Mouse (Mus musculus) A20 (cell line): ENCODE measurements around the gene Tjp1.
A peak's percentile ranks its signal among the peaks of the same experiment; 100 is the strongest.

Source experiments
- DNase-seq: peaks from one replicate; pipeline ENCODE4 v3.0.0-alpha.2; 2011; ENCODE audit warnings: low read depth, low spot score

Gene Tjp1

DNA sequence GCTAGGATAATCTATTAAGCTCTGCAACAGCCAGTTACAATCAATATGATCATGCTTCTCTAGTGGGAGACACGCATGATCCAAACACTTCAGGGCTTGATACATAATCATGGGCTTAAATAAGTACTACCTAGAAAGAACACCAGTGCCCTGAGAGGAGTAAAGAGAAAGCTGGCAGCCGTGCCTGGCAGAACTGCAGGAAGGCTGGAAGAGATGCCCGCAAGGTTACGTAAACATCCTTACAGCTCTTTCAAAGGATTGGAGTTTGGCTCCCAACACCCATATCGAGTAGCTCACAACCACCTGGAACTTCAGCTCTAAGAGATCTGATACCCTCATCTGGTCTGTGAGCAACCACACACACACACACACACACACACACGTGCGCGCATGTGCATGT lies 167.8 kb downstream of the Tjp1 start:
- DNase-seq: no peak

DNA sequence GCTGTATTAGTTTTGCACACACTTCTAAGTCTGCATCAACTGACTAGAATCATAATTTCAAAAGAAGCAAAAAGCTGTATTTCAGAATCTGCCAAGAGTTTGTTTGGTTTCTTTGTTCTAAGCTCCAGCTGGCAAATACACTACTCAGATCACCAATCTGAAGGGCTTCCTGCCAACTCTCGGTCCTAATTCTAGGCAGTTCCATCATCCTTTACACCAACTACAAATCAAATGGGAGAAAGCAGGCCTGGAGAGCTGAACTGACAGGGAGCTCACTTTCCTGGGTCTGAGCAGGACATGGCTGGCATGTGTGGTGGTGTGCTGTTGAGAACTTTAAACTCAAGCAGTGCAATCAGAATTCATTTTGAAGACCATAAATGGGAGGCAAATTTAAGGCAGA lies 170.0 kb downstream of the Tjp1 start:
- DNase-seq: no peak

- no peak for DNase-seq
Measured at GRCm38 (mm10) chr7:65356204-65356603, 171.4 kb downstream of the Tjp1 start.

DNA sequence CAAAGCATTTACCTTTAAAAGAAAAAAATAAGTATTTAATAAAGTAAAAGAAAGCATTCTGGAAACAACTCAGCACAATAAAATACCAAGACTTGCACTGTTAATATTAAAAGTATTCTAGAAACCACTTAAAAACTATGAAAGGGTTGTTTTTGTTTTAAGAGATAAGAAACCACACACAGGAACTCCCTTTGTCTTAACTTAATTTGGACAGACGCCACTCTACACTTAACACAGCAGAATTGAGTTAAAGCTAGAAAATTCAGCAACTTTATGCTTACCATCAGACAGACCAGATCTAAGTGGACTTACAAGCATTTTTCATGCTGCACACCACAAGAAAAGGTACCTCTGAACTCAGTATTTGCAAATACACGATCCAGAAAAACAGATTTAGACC lies 172.7 kb downstream of the Tjp1 start:
- no peak for DNase-seq

DNA sequence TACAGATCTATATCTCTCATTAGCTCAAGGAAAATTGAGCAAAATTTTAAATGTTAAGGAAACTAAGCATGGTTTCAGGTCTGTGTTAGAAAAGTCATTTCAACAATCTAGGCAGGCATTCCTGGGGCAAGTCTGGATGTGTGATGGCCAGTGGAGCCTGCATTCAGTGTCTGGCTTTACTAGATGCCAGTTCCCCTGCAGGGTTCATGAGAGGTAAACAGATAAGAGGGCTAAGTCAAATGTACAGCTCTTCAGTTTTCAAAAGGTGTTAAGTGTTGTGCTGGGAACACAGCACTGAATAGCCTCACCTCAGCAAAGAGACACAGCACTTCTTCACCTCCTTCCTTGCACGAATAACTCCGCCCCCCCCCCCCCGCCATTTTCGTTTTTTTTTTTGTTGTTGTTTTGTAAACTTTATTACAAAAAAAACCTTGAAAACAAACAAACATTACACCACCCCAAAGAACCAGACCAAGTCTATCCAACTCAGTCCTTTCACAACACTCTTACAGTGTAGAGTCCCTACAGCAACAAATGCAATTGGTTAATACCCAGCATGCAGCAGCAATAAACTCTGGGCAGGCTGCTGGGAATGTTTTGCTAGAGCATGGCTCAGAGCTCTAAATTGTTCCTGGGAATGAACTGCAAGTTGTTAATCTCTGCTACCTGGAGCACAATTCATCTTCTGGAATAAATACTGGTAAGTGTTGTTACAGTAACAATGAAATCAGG lies 177.1 kb downstream of the Tjp1 start:
- DNase-seq: no peak

GRCm38 (mm10) chr7:65348540-65348939 lies 179.0 kb downstream of the Tjp1 start:
- no peak for DNase-seq

GRCm38 (mm10) chr7:65345314-65345713 lies 182.3 kb downstream of the Tjp1 start:
- no peak for DNase-seq

DNA sequence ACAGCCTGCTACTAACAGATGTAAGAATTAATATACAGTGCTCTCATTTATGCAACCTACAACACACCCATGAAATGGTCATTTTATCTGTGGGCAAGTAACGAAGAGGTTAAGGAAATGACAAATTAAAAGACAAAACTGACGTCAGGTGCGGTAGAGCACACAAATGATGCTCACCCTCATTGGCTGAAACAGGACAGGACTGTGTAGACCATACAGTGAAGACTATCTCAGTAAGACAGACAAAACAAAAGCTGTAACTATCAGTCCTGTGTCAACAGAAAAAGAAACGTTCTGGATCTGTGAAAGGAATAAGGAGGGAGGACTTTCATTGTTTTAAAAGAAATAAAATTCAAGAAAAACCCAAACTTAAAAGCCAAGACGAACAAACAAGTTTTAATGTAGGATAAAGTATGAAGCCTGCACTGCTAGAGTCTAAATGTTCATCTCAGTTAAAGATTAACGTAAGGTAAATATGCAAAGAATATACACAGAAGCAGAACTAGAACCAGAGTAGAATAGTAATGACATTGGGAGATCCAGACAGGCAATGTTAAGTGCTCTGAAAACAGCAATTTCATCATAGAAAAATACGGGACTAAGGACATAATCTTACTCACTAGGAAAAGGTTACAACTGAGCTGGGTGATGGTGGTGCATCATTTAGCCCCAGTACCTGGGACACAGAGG lies 189.9 kb downstream of the Tjp1 start:
- no peak for DNase-seq

GRCm38 (mm10) chr7:65333081-65333760 lies 194.4 kb downstream of the Tjp1 start:
- no peak for DNase-seq

- DNase-seq: peak; percentile 42
Measured at GRCm38 (mm10) chr7:65319047-65319725, 208.4 kb downstream of the Tjp1 start.

DNA sequence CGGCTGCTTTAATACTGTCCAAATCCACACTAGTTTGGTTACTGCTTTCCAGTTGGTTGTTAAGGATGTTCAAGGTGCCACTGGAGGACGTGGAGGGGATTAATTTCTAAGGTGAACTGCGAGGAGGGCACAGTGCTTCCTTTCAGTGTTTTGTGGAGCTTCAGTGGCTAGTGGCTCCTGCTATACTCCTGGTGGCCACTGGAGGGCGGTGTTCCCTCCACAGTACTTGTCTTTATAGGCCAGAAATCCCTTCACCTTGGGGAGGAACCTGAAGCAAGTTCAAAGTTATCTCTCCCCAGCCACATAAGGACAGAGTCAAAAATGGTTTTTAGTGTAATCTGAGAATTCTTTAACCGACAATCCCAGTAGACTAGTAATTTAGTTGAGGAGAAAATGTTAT lies 210.2 kb downstream of the Tjp1 start:
- peak; percentile 28 for DNase-seq

DNA sequence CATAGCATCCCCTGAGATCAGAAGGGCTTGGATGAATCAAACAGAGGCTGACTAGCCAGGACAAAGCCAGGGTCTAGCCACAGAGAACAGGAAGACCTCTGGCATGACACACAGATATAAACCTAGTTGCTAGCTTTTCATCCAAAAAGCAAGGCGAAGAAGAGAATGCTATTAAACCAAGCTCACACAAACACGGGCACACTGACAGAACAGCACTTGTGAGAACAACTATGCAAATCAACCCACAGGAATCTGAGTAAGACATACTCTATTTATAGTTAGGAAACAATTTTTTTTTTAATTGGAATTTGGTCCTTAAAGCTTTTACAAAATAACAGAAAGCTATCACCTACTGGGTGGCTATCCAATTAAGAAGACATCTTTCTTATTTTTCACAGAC lies 212.4 kb downstream of the Tjp1 start:
- no peak for DNase-seq

GRCm38 (mm10) chr7:65296675-65297589 lies 230.6 kb downstream of the Tjp1 start:
- no peak for DNase-seq

GRCm38 (mm10) chr7:65282886-65283285 lies 244.7 kb downstream of the Tjp1 start:
- DNase-seq: no peak

DNA sequence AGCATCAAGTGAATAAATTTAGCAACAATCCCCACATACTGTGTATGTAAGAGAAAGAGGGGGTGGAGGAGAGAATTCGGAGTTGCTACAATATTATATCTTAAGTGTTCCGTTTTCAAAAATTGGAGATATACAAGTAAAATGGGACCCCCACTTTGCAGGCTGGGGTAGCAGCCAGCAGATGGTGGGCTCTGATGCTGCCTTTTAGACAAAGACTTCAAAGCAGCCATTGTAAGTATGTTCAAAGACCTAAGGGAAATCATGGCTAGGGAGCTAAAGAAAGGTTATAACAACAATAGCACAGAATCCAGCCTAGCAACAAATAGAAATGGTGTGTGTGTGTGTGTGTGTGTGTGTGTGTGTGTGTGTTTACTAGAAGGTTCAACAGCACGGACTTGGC lies 245.6 kb downstream of the Tjp1 start:
- no peak for DNase-seq

GRCm38 (mm10) chr7:65280944-65281912 lies 246.4 kb downstream of the Tjp1 start:
- no peak for DNase-seq

- DNase-seq: no peak
Measured at GRCm38 (mm10) chr7:65279277-65279676, 248.3 kb downstream of the Tjp1 start.

DNA sequence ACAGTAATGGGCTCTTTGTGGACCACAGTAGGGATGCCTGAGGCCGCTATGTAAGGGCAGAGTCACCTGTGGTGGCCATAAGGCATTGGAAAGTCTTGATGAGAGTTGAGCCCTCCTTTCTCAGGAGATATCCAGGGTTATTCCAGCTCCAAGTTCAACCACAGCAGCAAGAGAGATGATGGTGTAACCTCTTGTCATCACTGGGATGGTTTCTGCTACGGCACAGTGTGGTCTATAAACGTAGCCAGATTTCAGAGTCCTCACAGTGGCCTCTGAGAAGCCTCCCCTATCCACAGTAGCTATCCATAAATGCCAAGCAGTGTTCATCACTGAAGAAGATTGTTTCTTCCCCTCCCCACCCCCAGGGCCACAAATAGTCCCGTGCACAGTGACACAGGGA lies 251.8 kb downstream of the Tjp1 start:
- DNase-seq: no peak

- DNase-seq: no peak
Measured at GRCm38 (mm10) chr7:65274216-65274615, 253.4 kb downstream of the Tjp1 start.

DNA sequence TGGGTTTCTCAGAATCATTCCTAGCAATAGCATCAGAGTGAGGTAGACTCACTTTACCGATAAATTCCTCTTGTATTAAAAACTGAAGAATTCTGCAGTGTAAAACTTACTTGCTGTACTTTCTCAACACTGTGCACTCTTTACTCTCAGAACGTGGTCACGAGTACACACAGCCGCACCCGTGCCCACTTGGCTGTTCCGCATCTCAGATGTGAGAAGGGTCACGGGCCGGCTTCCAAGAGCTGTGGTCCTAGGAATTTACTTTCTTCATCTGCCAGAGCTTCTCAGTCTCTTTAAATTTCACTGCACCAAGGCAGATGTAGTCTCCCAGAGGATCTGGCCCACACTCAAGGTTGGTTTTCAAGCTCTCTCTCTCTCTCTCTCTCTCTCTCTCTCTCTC lies 277.9 kb downstream of the Tjp1 start:
- DNase-seq: no peak
